Mouse (Mus musculus) colon, adult 2 months (tissue): ENCODE data around the gene Krtap19-1. TPM values are rescaled to one million over a fixed set of nuclear protein-coding genes. Genes with fewer than 3 reads are reported as not detected.

ENCODE experiments used
- polyA plus RNA-seq: library from polyadenylated mRNA; depleted of rRNA; stranded (reverse); fragments of >200 nt; gene quantifications from 2 replicates; pipeline ENCODE4 v1.2.3, GENCODE M21; 2012; rRNA removed

The Krtap19-1 gene
- polyA plus RNA-seq = not detected in 2 replicates

DNA sequence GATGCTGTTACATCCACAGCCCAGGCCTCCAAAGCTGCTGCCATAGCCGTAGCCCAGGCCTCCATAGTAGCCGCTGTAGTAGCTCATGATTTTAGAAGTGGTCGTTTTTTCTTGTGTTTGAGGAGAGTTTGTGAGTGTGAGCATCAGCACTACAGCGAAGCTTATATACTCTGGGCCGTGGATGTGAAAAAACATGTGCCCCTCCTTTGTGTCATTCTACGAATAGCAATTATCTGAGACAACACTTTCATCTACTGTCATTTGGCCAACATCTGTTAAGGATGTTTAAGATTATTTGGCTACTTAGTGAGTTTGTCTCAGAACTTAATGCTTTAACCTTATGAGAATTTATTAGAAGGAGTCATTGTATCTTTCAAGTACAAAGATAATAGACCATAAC, at the start of gene Krtap19-1:
TSS of gene Krtap19-1 (minus strand) at position 101 of the 400 bp plus-strand sequence.

DNA sequence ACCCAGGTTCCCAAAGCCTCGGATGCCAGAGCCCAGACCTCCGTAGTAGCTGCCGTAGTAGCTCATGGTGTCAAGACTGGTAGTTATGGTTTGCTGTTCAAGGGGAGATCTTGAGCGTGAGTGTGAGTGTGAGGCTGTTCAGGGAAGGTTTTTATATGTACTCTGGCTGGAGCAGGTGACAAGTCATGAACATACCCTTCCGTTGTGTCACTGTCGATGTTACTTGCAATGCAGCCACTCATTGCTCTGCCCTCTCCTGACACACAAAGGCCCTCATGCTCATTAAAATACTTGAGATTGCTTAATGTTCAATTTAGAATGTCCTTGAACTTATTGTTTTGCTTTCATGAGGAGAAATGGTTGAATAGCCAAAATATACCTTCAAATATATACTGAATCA, 27.1 kb upstream of the Krtap19-1 start, which contains the start of gene Krtap19-5:
TSS of gene Krtap19-5 (minus strand) at position 101 of the 400 bp plus-strand sequence.

GRCm38 (mm10) chr16:88884989-88885388, 15.8 kb upstream of the Krtap19-1 start, which contains the start of gene Krtap19-4:
Gene Krtap19-4, minus strand, starts transcription at chr16:88885089.

DNA sequence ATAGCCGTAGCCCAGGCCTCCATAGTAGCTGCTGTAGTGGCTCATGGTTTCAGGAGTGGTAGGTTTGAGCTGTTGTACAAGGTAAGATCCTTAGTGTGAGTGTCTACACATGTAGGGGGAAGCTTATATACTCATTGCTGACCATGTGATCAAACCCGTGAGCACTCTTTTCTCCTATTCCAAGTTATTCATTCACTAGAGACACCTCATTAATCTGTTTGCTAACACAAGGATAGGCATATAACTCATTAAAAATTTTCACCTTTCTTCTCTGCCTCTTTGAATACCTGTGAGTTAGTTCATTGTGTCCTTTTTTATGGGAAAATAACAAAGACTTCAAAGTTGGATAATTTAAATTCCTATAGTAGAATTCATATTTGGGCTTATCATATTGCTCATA, 8.7 kb upstream of the Krtap19-1 start, which contains the start of gene Krtap19-3:
TSS of gene Krtap19-3 (minus strand) at position 101 of the 400 bp plus-strand sequence.

GRCm38 (mm10) chr16:88874169-88874568, 5.0 kb upstream of the Krtap19-1 start, which contains the start of gene Krtap19-2:
Gene Krtap19-2, minus strand, starts transcription at chr16:88874269.

GRCm38 (mm10) chr16:88826095-88826652, 43.0 kb downstream of the Krtap19-1 start, which contains the start of gene Krtap14:
Gene Krtap14, minus strand, starts transcription at chr16:88826145.

GRCm38 (mm10) chr16:88820066-88820465, 49.1 kb downstream of the Krtap19-1 start, which contains the start of gene Krtap15:
Gene Krtap15, plus strand, starts transcription at chr16:88820215.

Other genes starting within 250 kb of the Krtap19-1 start
- 28.8 and 37.2 TPM in 2 replicates for gene 2310079G19Rik, start 241.7 kb downstream of the Krtap19-1 start, polyA plus RNA-seq
- gene Krtap26-1, start 221.6 kb downstream of the Krtap19-1 start, polyA plus RNA-seq = 0.12 TPM in 1 of 2 replicates, not detected in the other
- not detected in 2 replicates for gene Krtap27-1, start 197.7 kb downstream of the Krtap19-1 start, polyA plus RNA-seq
- gene 2310061N02Rik, start 161.4 kb downstream of the Krtap19-1 start, polyA plus RNA-seq = not detected in 2 replicates
- gene Krtap13-1, start 140.5 kb downstream of the Krtap19-1 start, polyA plus RNA-seq = not detected in 2 replicates
- 1.9 and 2.4 TPM in 2 replicates for gene Krtap13, start 117.8 kb downstream of the Krtap19-1 start, polyA plus RNA-seq
- 0.29 and 1.1 TPM in 2 replicates for gene 2310034C09Rik, start 110.6 kb downstream of the Krtap19-1 start, polyA plus RNA-seq
- not detected in 2 replicates for gene 2310057N15Rik, start 95.2 kb downstream of the Krtap19-1 start, polyA plus RNA-seq
- not detected in 2 replicates for gene Gm5965, start 91.5 kb downstream of the Krtap19-1 start, polyA plus RNA-seq
- gene Gm20741, start 57.2 kb downstream of the Krtap19-1 start, polyA plus RNA-seq = not detected in 2 replicates
- not detected in 2 replicates for gene Krtap15, start 49.2 kb downstream of the Krtap19-1 start, polyA plus RNA-seq
- gene Krtap14, start 43.3 kb downstream of the Krtap19-1 start, polyA plus RNA-seq = not detected in 2 replicates
- gene Krtap19-2, start 4.9 kb upstream of the Krtap19-1 start, polyA plus RNA-seq = not detected in 2 replicates
- not detected in 2 replicates for gene Krtap19-3, start 8.6 kb upstream of the Krtap19-1 start, polyA plus RNA-seq
- gene Krtap19-4, start 15.7 kb upstream of the Krtap19-1 start, polyA plus RNA-seq = not detected in 2 replicates
- not detected in 2 replicates for gene Krtap19-5, start 27.0 kb upstream of the Krtap19-1 start, polyA plus RNA-seq
- gene Krtap19-9b, start 62.9 kb upstream of the Krtap19-1 start, polyA plus RNA-seq = not detected in 2 replicates
- gene Krtap16-3, start 93.5 kb upstream of the Krtap19-1 start, polyA plus RNA-seq = not detected in 2 replicates
- gene Krtap22-2, start 141.3 kb upstream of the Krtap19-1 start, polyA plus RNA-seq = not detected in 2 replicates
- not detected in 2 replicates for gene Gm10229, start 145.9 kb upstream of the Krtap19-1 start, polyA plus RNA-seq
- not detected in 2 replicates for gene Krtap6-1, start 162.3 kb upstream of the Krtap19-1 start, polyA plus RNA-seq
- gene Gm10228, start 172.1 kb upstream of the Krtap19-1 start, polyA plus RNA-seq = not detected in 2 replicates
- gene Krtap6-5, start 178.5 kb upstream of the Krtap19-1 start, polyA plus RNA-seq = not detected in 2 replicates
- not detected in 2 replicates for gene 1110025L11Rik, start 194.6 kb upstream of the Krtap19-1 start, polyA plus RNA-seq
- not detected in 2 replicates for gene Krtap6-3, start 214.6 kb upstream of the Krtap19-1 start, polyA plus RNA-seq